ENCODE assay signal across 9 mouse cellular contexts in the genomic region with DNA sequence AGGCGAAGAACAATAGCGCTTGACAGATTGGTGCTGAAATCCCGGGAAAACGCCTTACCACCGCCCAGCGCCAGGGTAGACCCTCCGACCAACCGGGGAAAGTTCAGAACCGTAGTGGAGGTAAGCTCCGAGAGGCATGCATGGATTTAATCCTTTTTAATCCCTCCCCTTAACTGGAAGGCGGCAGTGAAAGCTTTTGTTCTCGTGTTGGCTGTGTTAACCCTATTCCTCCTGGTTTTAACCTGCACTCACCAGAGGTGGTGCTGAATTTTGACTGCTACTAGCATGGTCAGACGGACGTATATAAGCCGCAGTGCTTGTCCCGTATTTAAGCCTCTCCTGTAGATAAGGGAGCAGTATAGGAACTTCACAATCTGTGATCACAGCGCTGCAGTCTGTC.
DNase-seq lines count a peak whose midpoint lies in the region; ATAC-seq lines count a peak whose summit lies in the region.
"Had no signal": no experiment of that assay in that cellular context is flagged by ENCODE, and none has a peak within 500 bp of the region (broad histone marks: within the 10 kb centered on the region; RNA-seq: fewer than 3 reads in every experiment).

No protein-coding gene starts in this region.

- intact Hi-C loops in left cerebral cortex, postnatal 10 days (cut with DNase I) = no loop called here

- no peaks in the 10 kb centered on the region for H3K36me3 ChIP-seq in heart, embryonic 14.5 days (ENCODE audit: control insufficient read depth, insufficient read depth, low read length)
- H3K36me3 ChIP-seq in heart, embryonic 10.5 days = no peaks in the 10 kb centered on the region
- no peaks in the 10 kb centered on the region for H3K36me3 ChIP-seq in hindbrain, embryonic 13.5 days
- no peaks in the 10 kb centered on the region for H3K36me3 ChIP-seq in midbrain, embryonic 14.5 days (ENCODE audit: control insufficient read depth, insufficient read depth, low read length)
- H3K36me3 ChIP-seq: liver, embryonic 13.5 days had no signal

- no peak overlapping the region for H3K4me3 ChIP-seq in heart, embryonic 14.5 days (ENCODE audit: control insufficient read depth in 1 of 2, insufficient read depth in 1 of 2, low read depth in 1 of 2, low read length in 2 of 2)
- no peak overlapping the region for H3K4me3 ChIP-seq in heart, embryonic 10.5 days
- H3K4me3 ChIP-seq in hindbrain, embryonic 13.5 days = peak overlapping the region; percentile 15
- 0 out of 2 replicates have a peak overlapping the region, but pooled peaks have one; percentile 5 for H3K4me3 ChIP-seq in midbrain, embryonic 14.5 days (replicated peaks; ENCODE audit: low read depth, low read length)
- H3K4me3 ChIP-seq: liver, embryonic 13.5 days had no signal

- WGBS in heart, embryonic 14.5 days = 48% methylated on average over 17 of the region's 17 CpGs
- WGBS in heart, embryonic 10.5 days = 50% methylated on average over 17 of the region's 17 CpGs
- 55% methylated on average over 17 of the region's 17 CpGs for WGBS in hindbrain, embryonic 13.5 days
- WGBS in midbrain, embryonic 14.5 days = 56% methylated on average over 17 of the region's 17 CpGs

- ATAC-seq in heart, embryonic 14.5 days (ENCODE audit: insufficient number of reproducible peaks, insufficient read depth, low FRiP score, low read depth) = no peak
- no peak for ATAC-seq in hindbrain, embryonic 13.5 days (ENCODE audit: low FRiP score)
- no peak for ATAC-seq in midbrain, embryonic 14.5 days (ENCODE audit: low FRiP score, low TSS enrichment)

- DNase-seq in heart, embryonic 10.5 days (ENCODE audit: low spot score) = no peak
- peak; percentile 0 for DNase-seq in Muller cell, postnatal 12 days (ENCODE audit: inconsistent ontology term)
- DNase-seq in midbrain, embryonic 14.5 days = peak; percentile 0
- DNase-seq in left cerebral cortex, postnatal 10 days (ENCODE audit: extremely low spot score in 1 of 2, low spot score in 2 of 2) = no peak
- no peak for DNase-seq in thymus, postnatal 10 days (ENCODE audit: low spot score in 2 of 2)
- DNase-seq in cerebellum, postnatal 14 days = no peak
- DNase-seq: liver, embryonic 13.5 days had no signal

- H3K27me3 ChIP-seq in heart, embryonic 14.5 days (ENCODE audit: control insufficient read depth, insufficient read depth, low read length) = no peaks in the 10 kb centered on the region
- H3K27me3 ChIP-seq in heart, embryonic 10.5 days (ENCODE audit: insufficient read depth, poor library complexity, severe bottlenecking) = no peaks in the 10 kb centered on the region
- no peaks in the 10 kb centered on the region for H3K27me3 ChIP-seq in hindbrain, embryonic 13.5 days
- no peaks in the 10 kb centered on the region for H3K27me3 ChIP-seq in midbrain, embryonic 14.5 days (ENCODE audit: control insufficient read depth, insufficient read depth, low read length)
- H3K27me3 ChIP-seq: liver, embryonic 13.5 days had no signal

- peaks cover 24% of the 10 kb centered on the region for H3K9me3 ChIP-seq in heart, embryonic 14.5 days (ENCODE audit: control insufficient read depth, low read length)
- peaks cover 22% of the 10 kb centered on the region for H3K9me3 ChIP-seq in heart, embryonic 10.5 days
- H3K9me3 ChIP-seq in hindbrain, embryonic 13.5 days = peaks cover 65% of the 10 kb centered on the region
- H3K9me3 ChIP-seq in midbrain, embryonic 14.5 days (ENCODE audit: control insufficient read depth, low read length) = peaks cover 25% of the 10 kb centered on the region
- H3K9me3 ChIP-seq: liver, embryonic 13.5 days had no signal

- no peaks in the 10 kb centered on the region for H3K4me1 ChIP-seq in heart, embryonic 14.5 days (ENCODE audit: control insufficient read depth in 2 of 2, insufficient read depth in 2 of 2, low read length in 2 of 2)
- H3K4me1 ChIP-seq in heart, embryonic 10.5 days = no peaks in the 10 kb centered on the region
- no peaks in the 10 kb centered on the region for H3K4me1 ChIP-seq in hindbrain, embryonic 13.5 days (replicated peaks)
- H3K4me1 ChIP-seq in midbrain, embryonic 14.5 days (ENCODE audit: control insufficient read depth, insufficient read depth, low read length) = no peaks in the 10 kb centered on the region
- H3K4me1 ChIP-seq: liver, embryonic 13.5 days had no signal

- peak overlapping the region; percentile 23 for H3K4me2 ChIP-seq in heart, embryonic 14.5 days (ENCODE audit: low read length)
- no peak overlapping the region for H3K4me2 ChIP-seq in hindbrain, embryonic 13.5 days
- H3K4me2 ChIP-seq in midbrain, embryonic 14.5 days (ENCODE audit: low read length) = no peak overlapping the region
- H3K4me2 ChIP-seq: liver, embryonic 13.5 days had no signal

- no peak overlapping the region for H3K9ac ChIP-seq in heart, embryonic 14.5 days (ENCODE audit: low read length)
- no peak overlapping the region for H3K9ac ChIP-seq in hindbrain, embryonic 13.5 days
- H3K9ac ChIP-seq in midbrain, embryonic 14.5 days (replicated peaks; ENCODE audit: low read length) = no peak overlapping the region
- H3K9ac ChIP-seq: liver, embryonic 13.5 days had no signal

- H3K27ac ChIP-seq in heart, embryonic 14.5 days (replicated peaks in 1 of 2; ENCODE audit: control insufficient read depth in 1 of 2, insufficient read depth in 1 of 2, low read depth in 2 of 2, low read length in 2 of 2) = no peak overlapping the region
- no peak overlapping the region for H3K27ac ChIP-seq in heart, embryonic 10.5 days
- no peak overlapping the region for H3K27ac ChIP-seq in hindbrain, embryonic 13.5 days
- no peak overlapping the region for H3K27ac ChIP-seq in midbrain, embryonic 14.5 days (replicated peaks; ENCODE audit: low read depth, low read length)
- H3K27ac ChIP-seq: liver, embryonic 13.5 days had no signal

Comparison
In these comparisons a context has a peak if more than half of its experiments do, and no peak if none do; other contexts are left out.
1. H3K4me3 ChIP-seq: peak in hindbrain, embryonic 13.5 days (single experiment) and midbrain, embryonic 14.5 days (single experiment); none in heart, embryonic 14.5 days (0 of 2) and heart, embryonic 10.5 days (single experiment).
2. DNase-seq: peak in Muller cell, postnatal 12 days (single experiment) and midbrain, embryonic 14.5 days (single experiment); none in heart, embryonic 10.5 days (single experiment), left cerebral cortex, postnatal 10 days (0 of 2), thymus, postnatal 10 days (0 of 2) and cerebellum, postnatal 14 days (0 of 2).